Mouse (Mus musculus) CH12.LX (cell line): ENCODE data around the gene Pdp2.

Experiments used
- CTCF ChIP-seq, 2 experiments: IDR thresholded peaks in 1 of 2; conservative IDR thresholded peaks in 1 of 2; 2 replicates each; pipeline ENCODE4 v1.5.1; 2011 to 2012; ENCODE audit warnings: low read depth in 2 of 2, low read length in 2 of 2, improper control_type of control experiment in 1 of 2, inconsistent platforms in 1 of 2, mild to moderate bottlenecking in 1 of 2, moderate library complexity in 1 of 2
- EP300 ChIP-seq: IDR thresholded peaks from 2 replicates; pipeline ENCODE4 v1.6.1; 2011; ENCODE audit warnings: low read length, improper control_type of control experiment
- POLR2A ChIP-seq: IDR thresholded peaks from 2 replicates; pipeline ENCODE4 v1.6.1; 2011; ENCODE audit warnings: low read depth, mild to moderate bottlenecking, improper control_type of control experiment, low read length
- POLR2AphosphoS2 ChIP-seq: IDR thresholded peaks from 2 replicates; pipeline ENCODE4 v1.6.1; 2011; ENCODE audit warnings: low read depth, low read length, improper control_type of control experiment
- SIN3A ChIP-seq: IDR thresholded peaks from 2 replicates; pipeline ENCODE4 v1.6.1; 2012; ENCODE audit warnings: low read length, improper control_type of control experiment, inconsistent platforms
- ZNF384 ChIP-seq: IDR thresholded peaks from 2 replicates; pipeline ENCODE4 v1.6.1; 2012; ENCODE audit warnings: low read depth, low read length, improper control_type of control experiment, inconsistent platforms

DNA sequence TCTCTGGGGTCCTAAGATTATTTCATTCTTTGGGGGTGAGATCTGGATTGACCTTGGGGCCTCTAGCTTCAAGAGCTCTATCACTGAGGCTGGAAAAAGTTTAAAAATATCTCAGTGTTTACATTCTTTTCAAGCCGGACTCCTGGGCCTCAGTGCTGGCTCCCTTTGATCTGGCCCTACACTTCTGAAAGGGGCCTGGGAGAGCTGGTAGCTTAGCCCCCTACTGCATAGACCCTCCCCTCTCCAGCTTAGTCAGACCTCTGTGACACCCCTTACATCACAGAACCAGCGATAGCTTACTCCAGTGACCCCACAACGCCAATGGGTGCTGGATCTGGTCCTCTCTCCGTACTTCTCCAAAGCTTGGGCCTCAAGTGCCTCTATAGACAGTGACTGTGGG, 20.4 kb downstream of the Pdp2 start:
- TF ChIP-seq POLR2A (no peak), ZNF384 (no peak), SIN3A (no peak), CTCF (conservative IDR thresholded peaks at IDR 0.05 in 1 of 2, IDR thresholded peaks at IDR 0.05 in 1 of 2; ENCODE audit: low read depth in 2 of 2, low read length in 2 of 2) (no peak), EP300 (no peak), POLR2AphosphoS2 (no peak)
